Mouse (Mus musculus) liver, embryonic 13.5 days (tissue): ENCODE measurements around the gene Cenpp. TPM values are rescaled to one million over a fixed set of nuclear protein-coding genes. Genes with fewer than 3 reads are reported as not detected.
A peak's percentile ranks its signal among the peaks of the same experiment; 100 is the strongest.

Source experiments
- ATAC-seq: fragments of 200-750 bp; cut with Nextera tagmentation; 2 replicates; pipeline ENCODE4 v1.8.0; 2017; ENCODE audit warnings: low read depth, mild to moderate bottlenecking, moderate number of reproducible peaks, moderate library complexity
- DNase-seq: peaks from one replicate; pipeline ENCODE4 v3.0.0; 2022
- H3K27ac ChIP-seq: fragments of 300-500 bp; sonication (generic); 2 replicates; pipeline ENCODE4 v1.5.1; 2015; ENCODE audit warnings: moderate library complexity, mild to moderate bottlenecking, inconsistent platforms
- H3K27me3 ChIP-seq: fragments of 300-500 bp; sonication (generic); 2 replicates; pipeline ENCODE4 v1.6.1; 2015; ENCODE audit warnings: mild to moderate bottlenecking, inconsistent platforms
- H3K36me3 ChIP-seq: fragments of 300-500 bp; sonication (generic); 2 replicates; pipeline ENCODE4 v1.6.1; 2015; ENCODE audit warnings: mild to moderate bottlenecking, inconsistent platforms
- H3K4me1 ChIP-seq: fragments of 300-500 bp; sonication (generic); replicated peaks from 2 replicates; pipeline ENCODE4 v1.6.1; 2015; ENCODE audit warnings: inconsistent platforms
- H3K4me2 ChIP-seq: fragments of 300-500 bp; sonication (generic); 2 replicates; pipeline ENCODE4 v1.6.1; 2015; ENCODE audit warnings: inconsistent platforms, mild to moderate bottlenecking, moderate library complexity
- H3K4me3 ChIP-seq: fragments of 300-500 bp; sonication (generic); replicated peaks from 2 replicates; pipeline ENCODE4 v1.5.1; 2015; ENCODE audit warnings: mild to moderate bottlenecking, inconsistent platforms
- H3K9ac ChIP-seq: fragments of 300-500 bp; sonication (generic); 2 replicates; pipeline ENCODE4 v1.6.1; 2015; ENCODE audit warnings: mild to moderate bottlenecking, inconsistent platforms
- H3K9me3 ChIP-seq: fragments of 300-500 bp; sonication (generic); replicated peaks from 2 replicates; pipeline ENCODE4 v1.6.1; 2016; ENCODE audit warnings: inconsistent platforms
- WGBS: fragments of 180-500 bp; shearing (Covaris S2); methylation state at CpG from one replicate; pipeline ENCODE4 v1.1.7; 2015; ENCODE audit not compliant: insufficient replicate concordance; 5-methylcytosine and 5-hydroxymethylcytosine counted together
- polyA plus RNA-seq: library from polyadenylated mRNA; unstranded; fragments of >200 nt; fragmentation: Nextera tagmentation; extraction: Ambion mirVana; gene quantifications from 2 replicates; pipeline ENCODE4 v1.2.1, GENCODE M21; 2015

Gene Cenpp
- polyA plus RNA-seq, 1 experiment from 2014 or later = 33.8 TPM

GRCm38 (mm10) chr13:49449318-49449749 is 203.3 kb downstream of the Cenpp start:
- DNase-seq = peak; percentile 56
- WGBS = 37% methylated on average over 5 of the region's 5 CpGs
- H3K36me3 ChIP-seq = peaks cover 68% of the 10 kb centered on the region

GRCm38 (mm10) chr13:49444451-49444850 is 208.1 kb downstream of the Cenpp start:
- ATAC-seq = no peak
- whole genome bisulfite sequencing = 90% methylated on average over 6 of the region's 6 CpGs
- Histone ChIP-seq H3K4me3 (no peak overlapping the region), H3K9ac (no peak overlapping the region), H3K4me1 (peaks cover 3% of the 10 kb centered on the region; the same call in 1 of the 2 replicates), H3K36me3 (peaks cover 53% of the 10 kb centered on the region), H3K27ac (no peak overlapping the region), H3K9me3 (no peaks in the 10 kb centered on the region), H3K4me2 (no peak overlapping the region), H3K27me3 (no peaks in the 10 kb centered on the region)
- DNase-seq = no peak

More at GRCm38 (mm10) chr13:49449318-49449749, 203.3 kb downstream of the Cenpp start:
- peak; percentile 52 for ATAC-seq
- no peak overlapping the region for H3K4me3 ChIP-seq
- H3K9ac ChIP-seq = no peak overlapping the region
- H3K9me3 ChIP-seq = no peaks in the 10 kb centered on the region
- H3K4me2 ChIP-seq = no peak overlapping the region
- no peak overlapping the region for H3K27ac ChIP-seq
- H3K27me3 ChIP-seq = no peaks in the 10 kb centered on the region
- peaks cover 13% of the 10 kb centered on the region for H3K4me1 ChIP-seq

- Histone ChIP-seq H3K9ac (no peak overlapping the region), H3K4me1 (no peaks in the 10 kb centered on the region), H3K36me3 (peaks cover 54% of the 10 kb centered on the region), H3K4me2 (no peak overlapping the region), H3K27ac (no peak overlapping the region), H3K27me3 (no peaks in the 10 kb centered on the region), H3K4me3 (no peak overlapping the region), H3K9me3 (no peaks in the 10 kb centered on the region)
- DNase-seq (no peak), ATAC-seq (no peak)
- 68% methylated on average over 4 of the region's 4 CpGs for WGBS
Observed at GRCm38 (mm10) chr13:49436170-49436569, 216.4 kb downstream of the Cenpp start.

- 61% methylated on average over 1 of the region's 1 CpGs for WGBS
- H3K9ac ChIP-seq = no peak overlapping the region
- no peak for DNase-seq
- peaks cover 54% of the 10 kb centered on the region for H3K36me3 ChIP-seq
- no peak overlapping the region for H3K4me3 ChIP-seq
- no peak overlapping the region for H3K4me2 ChIP-seq
- no peaks in the 10 kb centered on the region for H3K27me3 ChIP-seq
- peaks cover under 1% of the 10 kb centered on the region; the same call in 1 of the 2 replicates for H3K4me1 ChIP-seq
- no peak for ATAC-seq
- no peaks in the 10 kb centered on the region for H3K9me3 ChIP-seq
- no peak overlapping the region for H3K27ac ChIP-seq
Observed at GRCm38 (mm10) chr13:49435745-49436144, 216.8 kb downstream of the Cenpp start.

GRCm38 (mm10) chr13:49433268-49434029 is 219.1 kb downstream of the Cenpp start:
- Histone ChIP-seq H3K9me3 (no peaks in the 10 kb centered on the region), H3K27ac (no peak overlapping the region), H3K4me1 (peaks cover 8% of the 10 kb centered on the region; the same call in 1 of the 2 replicates), H3K4me3 (no peak overlapping the region), H3K9ac (no peak overlapping the region), H3K36me3 (peaks cover 49% of the 10 kb centered on the region), H3K27me3 (no peaks in the 10 kb centered on the region), H3K4me2 (no peak overlapping the region)
- ATAC-seq (no peak), DNase-seq (no peak)
- WGBS = 78% methylated on average over 2 of the region's 2 CpGs

- no peak overlapping the region for H3K4me3 ChIP-seq
Observed at GRCm38 (mm10) chr13:49430529-49430928, 222.1 kb downstream of the Cenpp start.

GRCm38 (mm10) chr13:49428042-49428675 is 224.4 kb downstream of the Cenpp start:
- Histone ChIP-seq H3K9me3 (no peaks in the 10 kb centered on the region), H3K9ac (no peak overlapping the region), H3K4me1 (peaks cover 59% of the 10 kb centered on the region), H3K36me3 (peaks cover 10% of the 10 kb centered on the region), H3K27me3 (no peaks in the 10 kb centered on the region), H3K4me2 (no peak overlapping the region), H3K4me3 (no peak overlapping the region), H3K27ac (no peak overlapping the region)
- DNase-seq (no peak), ATAC-seq (no peak)
- WGBS = 70% methylated on average over 1 of the region's 1 CpGs

More at GRCm38 (mm10) chr13:49430529-49430928, 222.1 kb downstream of the Cenpp start:
- Histone ChIP-seq H3K9ac (no peak overlapping the region), H3K27me3 (no peaks in the 10 kb centered on the region), H3K4me1 (peaks cover 38% of the 10 kb centered on the region), H3K9me3 (no peaks in the 10 kb centered on the region), H3K36me3 (peaks cover 24% of the 10 kb centered on the region), H3K27ac (no peak overlapping the region), H3K4me2 (no peak overlapping the region)
- DNase-seq (no peak), ATAC-seq (no peak)
- 78% methylated on average over 4 of the region's 4 CpGs for WGBS

GRCm38 (mm10) chr13:49426736-49427135 is 225.8 kb downstream of the Cenpp start:
- Histone ChIP-seq H3K27ac (no peak overlapping the region), H3K9ac (no peak overlapping the region), H3K9me3 (no peaks in the 10 kb centered on the region), H3K4me3 (no peak overlapping the region), H3K27me3 (no peaks in the 10 kb centered on the region), H3K36me3 (no peaks in the 10 kb centered on the region), H3K4me2 (no peak overlapping the region), H3K4me1 (peaks cover 73% of the 10 kb centered on the region)
- ATAC-seq = no peak
- WGBS = 68% methylated on average over 3 of the region's 3 CpGs
- DNase-seq = no peak

GRCm38 (mm10) chr13:49421959-49422358 is 230.6 kb downstream of the Cenpp start:
- Histone ChIP-seq H3K36me3 (no peaks in the 10 kb centered on the region), H3K27ac (no peak overlapping the region), H3K4me2 (peak overlapping the region; percentile 98), H3K4me3 (peak overlapping the region; percentile 86), H3K27me3 (no peaks in the 10 kb centered on the region), H3K9ac (peak overlapping the region; percentile 89), H3K4me1 (peaks cover 63% of the 10 kb centered on the region), H3K9me3 (no peaks in the 10 kb centered on the region)
- no peak for ATAC-seq
- WGBS = 13% methylated on average over 4 of the region's 4 CpGs
- DNase-seq = no peak

GRCm38 (mm10) chr13:49421606-49421917 is 231.0 kb downstream of the Cenpp start:
- peaks cover 59% of the 10 kb centered on the region for H3K4me1 ChIP-seq
- DNase-seq (no peak), ATAC-seq (peak; percentile 35)
- H3K9ac ChIP-seq = peak overlapping the region; percentile 89
- H3K9me3 ChIP-seq = no peaks in the 10 kb centered on the region
- WGBS = under 1% methylated on average over 15 of the region's 15 CpGs
- H3K4me2 ChIP-seq = peak overlapping the region; percentile 98
- H3K4me3 ChIP-seq = peak overlapping the region; percentile 86
- no peaks in the 10 kb centered on the region for H3K36me3 ChIP-seq
- no peaks in the 10 kb centered on the region for H3K27me3 ChIP-seq
- peak overlapping the region; percentile 84 for H3K27ac ChIP-seq

GRCm38 (mm10) chr13:49420754-49421605 is 231.6 kb downstream of the Cenpp start, which contains the start of gene Ippk:
Gene Ippk, plus strand, starts transcription at chr13:49421249.
- peak within 1 kb of the TSS; percentile 84 for H3K27ac ChIP-seq
- under 1% methylated on average over 69 of the region's 69 CpGs for WGBS
- peaks cover 53% of the 10 kb centered on the region for H3K4me1 ChIP-seq
- no peaks in the 10 kb centered on the region for H3K36me3 ChIP-seq
- H3K4me2 ChIP-seq = peak within 1 kb of the TSS; percentile 98
- H3K9me3 ChIP-seq = no peaks in the 10 kb centered on the region
- DNase-seq (peak; percentile 98), ATAC-seq (peak; percentile 97)
- peak within 1 kb of the TSS; percentile 86 for H3K4me3 ChIP-seq
- H3K27me3 ChIP-seq = no peaks in the 10 kb centered on the region
- peak within 1 kb of the TSS; percentile 89 for H3K9ac ChIP-seq
